Mouse (Mus musculus): ENCODE measurements around the gene Sema3b. TPM values are rescaled to one million over a fixed set of nuclear protein-coding genes. Genes with fewer than 3 reads are reported as not detected.
"Not testable (repeated sequence)": the region's sequence is repeated elsewhere in the genome, so short reads cannot be mapped to it uniquely, and the experiment has no call there.

Sema3b gene
- polyA plus RNA-seq, 1 experiment from 2014 or later: 0.41 TPM

DNA sequence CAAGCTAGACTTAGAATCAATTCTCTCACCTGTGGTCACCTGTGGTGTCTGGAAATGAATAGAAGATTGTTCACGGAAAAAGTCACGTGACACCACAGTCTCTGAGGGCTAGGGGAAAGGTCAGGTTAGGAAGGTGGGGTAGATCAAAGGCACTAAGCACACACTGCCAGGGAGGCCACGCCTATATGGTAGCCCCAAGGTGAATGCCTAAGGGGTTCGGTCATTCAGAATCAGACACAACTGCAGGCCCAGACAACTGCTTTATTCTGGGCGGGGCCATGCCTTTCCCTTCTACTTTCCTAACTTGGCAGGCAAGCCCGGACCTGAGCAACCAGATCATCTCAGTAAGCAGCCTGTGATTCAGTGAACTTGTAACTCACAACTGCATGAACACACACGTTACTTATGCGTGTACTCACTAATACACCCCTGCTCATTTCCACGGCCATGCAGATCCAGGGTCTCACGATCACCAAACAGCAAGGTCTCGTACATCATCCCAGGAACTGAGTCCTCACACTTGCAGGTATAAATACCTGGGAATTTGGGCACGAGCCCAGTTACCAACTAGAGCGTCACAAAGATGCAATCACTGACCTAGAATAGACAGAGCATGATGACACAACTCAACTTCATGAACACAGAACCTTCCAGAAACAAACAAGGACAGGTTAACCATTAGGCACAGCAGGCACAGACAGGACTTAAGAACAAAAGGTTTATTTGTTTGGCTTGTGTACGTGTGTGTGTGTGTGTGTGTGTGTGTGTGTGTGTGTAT is 33.3 kb downstream of the Sema3b start:
- ATAC-seq: peak; percentile 66

DNA sequence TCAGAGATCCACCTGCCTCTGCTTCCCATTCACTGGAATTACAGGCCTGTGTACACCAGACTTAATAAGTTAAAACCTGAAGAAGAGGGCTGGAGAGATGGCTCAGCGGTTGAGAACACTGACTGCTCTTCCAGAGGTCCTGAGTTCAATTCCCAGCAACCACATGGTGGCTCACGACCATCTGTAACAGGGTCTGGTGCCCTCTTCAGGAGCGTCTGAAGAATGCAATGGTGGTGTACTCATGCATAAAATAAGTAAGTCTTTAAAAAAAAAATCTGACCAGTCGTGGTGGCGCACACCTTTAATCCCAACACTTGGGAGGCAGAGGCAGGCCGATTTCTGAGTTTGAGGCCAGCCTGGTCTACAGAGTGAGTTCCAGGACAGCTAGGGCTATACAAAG is 35.3 kb downstream of the Sema3b start:
- peak; percentile 42 for TF ChIP-seq CTCF (IDR thresholded peaks at IDR 0.05; ENCODE audit: low read depth)
- H3K4me2 ChIP-seq (ENCODE audit: low read depth, low read length); H3K27ac ChIP-seq (ENCODE audit: low read depth); H3K36me3 ChIP-seq (replicated peaks; ENCODE audit: insufficient read depth, low read length); H3K9me3 ChIP-seq (ENCODE audit: low read length); ATAC-seq; H3K4me3 ChIP-seq (ENCODE audit: low read depth, low read length); H3K27me3 ChIP-seq (ENCODE audit: insufficient read depth, low read length); H3K9ac ChIP-seq (replicated peaks); DNase-seq: not testable (repeated sequence)
- WGBS (ENCODE audit: insufficient replicate concordance): 77% methylated on average over 6 of the region's 6 CpGs
- peaks cover 50% of the 10 kb centered on the region for H3K4me1 ChIP-seq (ENCODE audit: insufficient read depth)

More for the DNA sequence above, 33.3 kb downstream of the Sema3b start:
- H3K27ac ChIP-seq (ENCODE audit: low read depth): peak overlapping the region; percentile 87
- no peaks in the 10 kb centered on the region for H3K9me3 ChIP-seq (ENCODE audit: low read length)
- H3K4me1 ChIP-seq (ENCODE audit: insufficient read depth): peaks cover 43% of the 10 kb centered on the region
- TF ChIP-seq CTCF (IDR thresholded peaks at IDR 0.05; ENCODE audit: low read depth) (no peak), EP300 (IDR thresholded peaks at IDR 0.05; ENCODE audit: low read depth) (no peak; the same call in 1 of the 2 replicates)
- H3K27me3 ChIP-seq (ENCODE audit: insufficient read depth, low read length): no peaks in the 10 kb centered on the region
- peaks cover 12% of the 10 kb centered on the region for H3K36me3 ChIP-seq (replicated peaks; ENCODE audit: insufficient read depth, low read length)
- no peak overlapping the region for H3K4me2 ChIP-seq (ENCODE audit: low read depth, low read length)
- WGBS (ENCODE audit: insufficient replicate concordance): 76% methylated on average over 14 of the region's 14 CpGs
- no peak overlapping the region for H3K4me3 ChIP-seq (ENCODE audit: low read depth, low read length)
- no peak overlapping the region for H3K9ac ChIP-seq (replicated peaks)
- DNase-seq: peak; percentile 52

DNA sequence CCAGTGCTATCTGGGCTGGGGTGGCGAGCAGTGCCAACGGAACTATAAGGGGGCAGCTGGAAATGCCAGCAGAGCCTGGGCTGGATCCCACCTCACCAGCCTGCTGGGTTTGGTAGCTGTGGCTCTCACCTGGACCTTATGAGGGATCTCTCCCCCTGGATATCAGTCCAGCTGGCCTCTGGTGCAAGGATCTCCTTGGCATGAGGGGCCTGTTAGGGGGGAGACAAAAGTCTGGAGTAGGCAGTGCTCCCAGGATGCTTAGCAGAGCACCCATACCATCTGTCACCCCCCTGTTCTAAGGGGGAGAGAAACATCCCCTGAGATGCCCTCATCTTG is 36.7 kb downstream of the Sema3b start:
- H3K4me3 ChIP-seq (ENCODE audit: low read depth, low read length): no peak overlapping the region
- no peaks in the 10 kb centered on the region for H3K9me3 ChIP-seq (ENCODE audit: low read length)
- 91% methylated on average over 2 of the region's 2 CpGs for WGBS (ENCODE audit: insufficient replicate concordance)
- H3K4me2 ChIP-seq (ENCODE audit: low read depth, low read length): peak overlapping the region; percentile 90; the same call in 1 of the 2 replicates
- TF ChIP-seq CTCF (IDR thresholded peaks at IDR 0.05; ENCODE audit: low read depth) (no peak), EP300 (IDR thresholded peaks at IDR 0.05; ENCODE audit: low read depth) (no peak)
- peaks cover 57% of the 10 kb centered on the region for H3K4me1 ChIP-seq (ENCODE audit: insufficient read depth)
- H3K27ac ChIP-seq (ENCODE audit: low read depth): peak overlapping the region; percentile 87
- H3K36me3 ChIP-seq (replicated peaks; ENCODE audit: insufficient read depth, low read length): peaks cover 7% of the 10 kb centered on the region
- H3K27me3 ChIP-seq (ENCODE audit: insufficient read depth, low read length): no peaks in the 10 kb centered on the region
- H3K9ac ChIP-seq (replicated peaks): 0 out of 2 replicates have a peak overlapping the region, but pooled peaks have one; percentile 9
- DNase-seq: no peak
- ATAC-seq: no peak

DNA sequence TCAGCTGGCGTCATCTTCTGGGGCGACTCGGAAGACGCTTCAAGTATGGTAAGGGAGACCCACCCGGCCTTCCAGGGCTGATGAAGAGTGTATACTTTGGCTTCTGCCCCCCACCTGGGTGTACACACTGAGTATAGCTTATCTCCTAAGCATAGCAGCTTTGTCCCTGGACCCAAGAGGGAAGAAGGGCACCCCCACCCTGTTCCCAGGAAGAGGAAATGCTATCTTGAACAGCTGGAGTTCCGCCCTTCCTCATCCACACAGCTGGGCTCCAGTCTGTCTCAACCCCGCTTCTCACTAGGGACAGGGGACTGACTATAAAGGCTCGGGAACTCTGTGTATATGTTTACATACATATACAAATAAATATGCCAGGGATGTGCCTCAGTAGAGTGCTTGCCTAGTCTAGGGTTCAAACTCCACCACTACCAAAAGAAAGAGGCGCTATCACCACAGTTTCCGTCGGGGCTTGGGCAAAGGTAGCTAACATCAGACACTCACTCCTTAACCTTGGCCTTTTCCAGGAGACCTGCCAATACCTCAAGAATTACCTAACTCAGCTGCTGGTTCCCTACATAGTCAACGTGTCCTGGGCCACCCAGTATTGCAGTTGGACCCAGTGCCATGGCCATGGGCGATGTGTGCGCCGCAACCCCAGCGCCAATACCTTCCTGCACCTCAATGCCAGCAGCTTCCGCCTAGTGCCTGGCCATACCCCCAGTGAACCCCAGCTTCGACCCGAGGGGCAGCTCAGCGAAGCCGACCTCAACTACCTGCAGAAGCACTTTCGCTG is 37.3 kb downstream of the Sema3b start:
- H3K4me3 ChIP-seq (ENCODE audit: low read depth, low read length): peak overlapping the region; percentile 94
- H3K4me2 ChIP-seq (ENCODE audit: low read depth, low read length): peak overlapping the region; percentile 90
- no peak for ATAC-seq
- H3K9me3 ChIP-seq (ENCODE audit: low read length): no peaks in the 10 kb centered on the region
- peaks cover 56% of the 10 kb centered on the region for H3K4me1 ChIP-seq (ENCODE audit: insufficient read depth)
- TF ChIP-seq CTCF (IDR thresholded peaks at IDR 0.05; ENCODE audit: low read depth): no peak
- peak; percentile 20; the same call in 1 of the 2 replicates for TF ChIP-seq EP300 (IDR thresholded peaks at IDR 0.05; ENCODE audit: low read depth)
- H3K27me3 ChIP-seq (ENCODE audit: insufficient read depth, low read length): no peaks in the 10 kb centered on the region
- H3K9ac ChIP-seq (replicated peaks): peak overlapping the region; percentile 86
- DNase-seq: no peak
- H3K36me3 ChIP-seq (replicated peaks; ENCODE audit: insufficient read depth, low read length): peaks cover 7% of the 10 kb centered on the region
- peak overlapping the region; percentile 87 for H3K27ac ChIP-seq (ENCODE audit: low read depth)
- 78% methylated on average over 22 of the region's 22 CpGs for WGBS (ENCODE audit: insufficient replicate concordance)

DNA sequence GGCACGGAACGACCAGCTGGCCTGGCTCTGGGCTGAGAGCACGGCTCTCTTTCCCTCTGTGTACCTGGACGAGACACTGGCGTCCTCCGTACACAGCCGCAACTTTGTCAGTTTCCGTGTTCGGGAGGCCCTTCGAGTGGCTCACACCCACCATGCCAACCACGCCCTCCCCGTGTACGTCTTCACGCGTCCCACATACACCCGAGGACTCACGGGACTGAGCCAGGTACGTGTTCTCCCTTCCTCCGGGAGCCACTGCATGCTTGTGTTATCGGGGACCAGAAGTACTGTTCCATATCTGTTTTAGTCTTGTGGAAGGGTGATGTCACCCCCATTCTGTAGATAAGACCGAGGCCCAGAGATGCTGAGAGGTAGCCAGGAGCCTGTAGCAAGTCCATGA is 38.2 kb downstream of the Sema3b start:
- H3K27me3 ChIP-seq (ENCODE audit: insufficient read depth, low read length): no peaks in the 10 kb centered on the region
- peak overlapping the region; percentile 87 for H3K27ac ChIP-seq (ENCODE audit: low read depth)
- no peaks in the 10 kb centered on the region for H3K9me3 ChIP-seq (ENCODE audit: low read length)
- peak overlapping the region; percentile 90 for H3K4me2 ChIP-seq (ENCODE audit: low read depth, low read length)
- peak overlapping the region; percentile 86 for H3K9ac ChIP-seq (replicated peaks)
- H3K4me3 ChIP-seq (ENCODE audit: low read depth, low read length): peak overlapping the region; percentile 94
- ATAC-seq: peak; percentile 7
- H3K36me3 ChIP-seq (replicated peaks; ENCODE audit: insufficient read depth, low read length): peaks cover 7% of the 10 kb centered on the region
- H3K4me1 ChIP-seq (ENCODE audit: insufficient read depth): peaks cover 58% of the 10 kb centered on the region
- TF ChIP-seq EP300 (IDR thresholded peaks at IDR 0.05; ENCODE audit: low read depth): peak; percentile 84
- no peak for TF ChIP-seq CTCF (IDR thresholded peaks at IDR 0.05; ENCODE audit: low read depth)
- DNase-seq: peak; percentile 65
- WGBS (ENCODE audit: insufficient replicate concordance): 61% methylated on average over 21 of the region's 21 CpGs

DNA sequence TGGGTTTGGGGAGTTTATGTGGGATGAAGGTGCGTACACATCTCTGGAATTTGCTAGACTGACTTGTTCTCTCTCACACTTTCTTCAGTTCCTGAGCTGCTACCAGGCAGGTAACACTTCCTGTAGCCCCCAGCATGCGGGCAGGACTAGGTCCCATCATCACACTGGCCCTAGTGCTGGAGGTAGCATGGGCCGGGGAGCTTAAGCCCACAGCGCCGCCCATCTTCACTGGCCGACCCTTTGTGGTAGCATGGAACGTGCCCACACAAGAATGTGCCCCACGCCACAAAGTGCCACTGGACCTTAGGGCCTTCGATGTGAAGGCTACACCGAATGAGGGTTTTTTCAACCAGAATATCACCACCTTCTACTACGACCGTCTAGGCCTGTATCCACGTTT is 39.0 kb downstream of the Sema3b start:
- Histone ChIP-seq H3K27me3 (ENCODE audit: insufficient read depth, low read length) (no peaks in the 10 kb centered on the region), H3K9ac (replicated peaks) (peak overlapping the region; percentile 86), H3K27ac (ENCODE audit: low read depth) (peak overlapping the region; percentile 87), H3K4me1 (ENCODE audit: insufficient read depth) (peaks cover 61% of the 10 kb centered on the region), H3K36me3 (replicated peaks; ENCODE audit: insufficient read depth, low read length) (peaks cover 13% of the 10 kb centered on the region), H3K4me3 (ENCODE audit: low read depth, low read length) (peak overlapping the region; percentile 94), H3K4me2 (ENCODE audit: low read depth, low read length) (peak overlapping the region; percentile 90), H3K9me3 (ENCODE audit: low read length) (no peaks in the 10 kb centered on the region)
- WGBS (ENCODE audit: insufficient replicate concordance): 50% methylated on average over 13 of the region's 13 CpGs
- TF ChIP-seq EP300 (IDR thresholded peaks at IDR 0.05; ENCODE audit: low read depth) (no peak), CTCF (IDR thresholded peaks at IDR 0.05; ENCODE audit: low read depth) (no peak)
- no peak for DNase-seq
- ATAC-seq: no peak
